Mouse (Mus musculus) brown adipose tissue, adult 24 weeks (tissue): ENCODE data around the gene Fam53b. TPM values are rescaled to one million over a fixed set of nuclear protein-coding genes. Genes with fewer than 3 reads are reported as not detected.

Experiments
- H3K27ac ChIP-seq: fragments of 200-500 bp; replicated peaks from 2 replicates; pipeline ENCODE4 v1.5.1; 2012; ENCODE audit warnings: low read depth, mild to moderate bottlenecking, low read length
- H3K4me1 ChIP-seq: fragments of 200-500 bp; 2 replicates; pipeline ENCODE4 v1.6.1; 2012; ENCODE audit warnings: low read length, mixed read lengths; ENCODE audit not compliant: control insufficient read depth, insufficient read depth, insufficient read length
- H3K4me3 ChIP-seq: fragments of 200-500 bp; 2 replicates; pipeline ENCODE4 v1.5.1; 2012; ENCODE audit warnings: low read depth, mild to moderate bottlenecking, low read length, moderate library complexity; ENCODE audit not compliant: insufficient read depth
- polyA plus RNA-seq: library from polyadenylated mRNA; stranded (reverse); fragments of >200 nt; gene quantifications from 2 replicates; pipeline ENCODE4 v1.2.4, GENCODE M21; 2012; ENCODE audit not compliant: missing spikeins, insufficient read depth, insufficient read length

The Fam53b gene
- polyA plus RNA-seq, 1 experiment = 44.1 TPM

DNA sequence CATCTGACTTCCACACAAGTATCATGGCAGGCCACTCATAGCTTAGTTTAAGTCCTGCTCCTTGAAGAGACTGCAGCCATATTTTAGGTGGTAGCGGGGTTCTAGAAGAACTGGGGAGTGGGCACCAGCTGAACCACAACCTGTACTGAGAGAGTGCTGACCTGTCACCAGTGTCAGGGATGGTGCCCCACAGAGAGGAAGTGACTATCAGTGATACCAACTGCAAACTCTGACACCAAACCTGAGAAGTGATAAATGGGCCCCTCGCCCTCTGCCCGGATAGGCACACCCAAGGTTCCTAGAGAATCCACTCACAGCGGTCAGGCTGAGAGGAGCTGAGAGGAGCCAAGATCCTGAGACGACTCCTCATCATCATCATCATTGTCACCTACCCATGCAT, 8.7 kb downstream of the Fam53b start:
- H3K4me3 ChIP-seq = no peak overlapping the region
- H3K27ac ChIP-seq = peak overlapping the region; percentile 94
- H3K4me1 ChIP-seq = peaks cover 88% of the 10 kb centered on the region

DNA sequence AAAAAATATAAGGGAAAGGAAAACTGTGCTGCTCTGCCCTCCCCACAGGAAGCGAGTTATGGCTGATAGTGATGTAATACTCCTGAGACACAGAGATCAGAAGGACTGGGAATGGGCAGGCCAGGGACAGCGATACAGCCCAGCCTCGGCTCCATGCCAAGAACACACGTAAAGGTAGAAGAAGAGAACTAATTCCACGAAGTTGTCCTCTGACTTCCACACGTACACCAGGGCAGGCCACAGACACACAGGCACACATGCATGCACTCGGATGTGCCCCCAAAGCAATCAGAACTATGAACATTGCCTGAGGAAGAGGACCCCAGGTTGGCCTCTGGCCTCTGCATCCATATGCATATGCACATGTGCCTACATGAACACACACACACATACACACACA, 9.2 kb downstream of the Fam53b start:
- H3K4me3 ChIP-seq = no peak overlapping the region

DNA sequence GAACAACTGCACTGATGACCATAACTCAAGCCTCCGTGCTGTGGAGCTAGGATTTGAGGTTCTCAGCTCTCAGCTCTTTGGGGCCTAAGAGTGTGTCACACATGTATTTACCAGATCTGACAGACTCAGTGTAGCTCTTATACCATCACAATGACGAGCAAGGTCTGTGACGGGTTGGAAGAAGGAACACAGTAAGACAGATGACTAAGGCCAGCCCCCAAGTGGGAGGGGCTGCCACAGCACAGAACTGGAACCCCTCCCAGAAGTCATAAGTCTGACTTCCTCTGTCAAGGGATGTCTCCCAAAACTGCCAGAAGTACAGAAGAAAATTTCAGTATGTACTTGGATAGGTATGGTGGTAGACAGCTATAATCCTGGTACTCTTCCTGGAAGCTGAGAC, 9.7 kb downstream of the Fam53b start:
- Histone ChIP-seq H3K4me3 (no peak overlapping the region), H3K27ac (peak overlapping the region; percentile 94), H3K4me1 (peaks cover 90% of the 10 kb centered on the region)

More for the DNA sequence above, 9.2 kb downstream of the Fam53b start:
- Histone ChIP-seq H3K27ac (peak overlapping the region; percentile 94), H3K4me1 (peaks cover 88% of the 10 kb centered on the region)

DNA sequence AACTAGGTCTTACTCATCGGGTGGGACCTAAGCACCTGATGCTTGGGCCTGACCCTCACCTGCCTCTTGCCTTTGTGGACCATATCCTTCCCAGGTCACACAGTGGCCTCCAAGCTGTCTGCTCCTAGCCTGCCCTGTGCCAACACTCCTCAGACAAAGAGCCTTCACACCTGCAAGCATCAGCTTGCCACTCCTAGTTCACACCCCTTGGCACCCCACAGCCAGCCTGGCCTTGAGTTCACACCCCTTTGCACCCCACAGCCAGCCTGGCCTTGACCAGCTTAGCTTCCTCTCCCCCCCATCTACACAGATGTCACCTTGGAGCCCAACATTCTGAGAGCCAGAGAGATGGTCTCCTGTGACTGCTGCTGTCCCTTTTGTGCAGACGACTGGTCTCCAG, 10.3 kb downstream of the Fam53b start:
- peak overlapping the region; percentile 94 for H3K27ac ChIP-seq
- no peak overlapping the region for H3K4me3 ChIP-seq
- peaks cover 91% of the 10 kb centered on the region for H3K4me1 ChIP-seq

DNA sequence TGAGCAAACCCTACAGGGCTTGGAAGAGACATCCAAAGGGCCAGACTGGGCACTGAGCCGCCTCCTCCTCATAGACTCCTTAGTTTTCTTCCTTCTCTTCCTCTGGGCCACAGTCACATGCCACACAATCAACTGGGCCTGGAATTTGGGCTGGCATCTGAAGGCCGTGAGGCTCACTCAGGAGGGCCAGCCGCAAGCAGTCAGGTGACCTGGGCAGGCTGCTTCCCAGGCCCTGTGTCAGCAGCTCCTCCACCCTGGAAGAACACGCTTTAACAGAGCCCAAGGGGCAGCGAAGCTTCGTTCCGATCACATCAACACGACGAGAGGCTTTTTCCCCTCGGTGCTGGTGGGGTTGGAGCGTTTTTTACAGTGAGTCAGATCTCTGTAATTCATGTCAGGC, 11.0 kb downstream of the Fam53b start:
- Histone ChIP-seq H3K4me1 (peaks cover 95% of the 10 kb centered on the region), H3K27ac (peak overlapping the region; percentile 94), H3K4me3 (no peak overlapping the region)

DNA sequence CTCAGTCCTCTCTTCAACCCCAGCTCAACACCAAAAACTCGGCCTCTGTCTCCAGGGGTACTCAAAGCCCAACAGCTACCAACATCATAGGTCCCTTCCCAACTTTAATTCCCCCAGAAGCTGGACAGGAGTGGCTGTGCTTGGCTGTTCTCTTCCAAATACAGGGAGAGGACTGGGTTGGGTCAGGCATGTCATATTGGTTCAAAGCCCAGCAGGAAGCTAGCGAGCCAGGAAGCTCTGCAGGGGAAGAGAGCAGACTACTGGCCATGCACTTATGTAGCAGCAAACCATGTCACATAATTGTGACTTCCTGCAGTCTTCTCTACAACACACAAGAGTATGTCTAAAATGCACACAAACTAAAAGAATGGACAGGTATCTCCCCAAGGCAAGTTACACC, 11.6 kb downstream of the Fam53b start:
- H3K4me1 ChIP-seq = peaks cover 94% of the 10 kb centered on the region
- H3K4me3 ChIP-seq = no peak overlapping the region
- peak overlapping the region; percentile 94 for H3K27ac ChIP-seq

DNA sequence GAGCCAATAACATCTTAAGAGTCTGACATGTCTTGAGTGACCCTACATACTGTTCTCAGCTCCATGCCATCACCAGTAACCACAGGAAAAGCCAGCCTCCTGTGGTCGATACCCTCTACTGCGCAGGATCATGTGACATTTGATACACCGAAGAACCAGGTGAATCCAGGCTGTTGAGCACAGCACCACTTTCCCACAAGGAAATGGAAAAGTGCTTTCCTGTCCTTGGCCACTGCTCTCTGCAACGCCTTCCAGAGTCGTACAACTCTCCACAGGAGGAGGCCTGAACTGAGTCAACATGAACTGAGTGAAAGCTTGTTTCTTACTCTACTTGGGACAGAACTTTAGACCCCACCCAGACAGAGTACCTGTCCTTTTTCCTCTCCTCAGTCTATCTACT, 12.2 kb downstream of the Fam53b start:
- Histone ChIP-seq H3K4me1 (peaks cover 90% of the 10 kb centered on the region), H3K27ac (peak overlapping the region; percentile 94), H3K4me3 (no peak overlapping the region)

DNA sequence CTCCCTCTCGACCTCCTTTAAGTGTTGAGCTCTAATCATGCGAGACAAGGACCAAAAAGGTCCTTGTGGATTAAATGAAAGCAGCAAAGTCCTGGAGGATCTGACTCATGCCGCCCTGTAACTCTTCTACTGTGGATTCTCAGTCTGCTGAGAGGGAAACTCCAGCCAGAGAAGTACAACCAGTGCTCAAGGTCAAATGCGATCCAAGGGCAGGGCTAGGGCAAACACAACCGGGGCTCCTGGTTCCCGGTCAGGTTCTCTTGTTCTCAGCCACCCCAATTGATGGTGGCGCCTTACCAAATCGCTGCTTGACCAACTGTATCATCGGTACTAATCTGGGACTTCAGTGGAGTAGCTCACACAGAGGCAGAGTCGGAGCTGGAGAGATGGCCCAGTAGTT, 12.8 kb downstream of the Fam53b start:
- Histone ChIP-seq H3K27ac (peak overlapping the region; percentile 94), H3K4me3 (no peak overlapping the region), H3K4me1 (peaks cover 85% of the 10 kb centered on the region)

DNA sequence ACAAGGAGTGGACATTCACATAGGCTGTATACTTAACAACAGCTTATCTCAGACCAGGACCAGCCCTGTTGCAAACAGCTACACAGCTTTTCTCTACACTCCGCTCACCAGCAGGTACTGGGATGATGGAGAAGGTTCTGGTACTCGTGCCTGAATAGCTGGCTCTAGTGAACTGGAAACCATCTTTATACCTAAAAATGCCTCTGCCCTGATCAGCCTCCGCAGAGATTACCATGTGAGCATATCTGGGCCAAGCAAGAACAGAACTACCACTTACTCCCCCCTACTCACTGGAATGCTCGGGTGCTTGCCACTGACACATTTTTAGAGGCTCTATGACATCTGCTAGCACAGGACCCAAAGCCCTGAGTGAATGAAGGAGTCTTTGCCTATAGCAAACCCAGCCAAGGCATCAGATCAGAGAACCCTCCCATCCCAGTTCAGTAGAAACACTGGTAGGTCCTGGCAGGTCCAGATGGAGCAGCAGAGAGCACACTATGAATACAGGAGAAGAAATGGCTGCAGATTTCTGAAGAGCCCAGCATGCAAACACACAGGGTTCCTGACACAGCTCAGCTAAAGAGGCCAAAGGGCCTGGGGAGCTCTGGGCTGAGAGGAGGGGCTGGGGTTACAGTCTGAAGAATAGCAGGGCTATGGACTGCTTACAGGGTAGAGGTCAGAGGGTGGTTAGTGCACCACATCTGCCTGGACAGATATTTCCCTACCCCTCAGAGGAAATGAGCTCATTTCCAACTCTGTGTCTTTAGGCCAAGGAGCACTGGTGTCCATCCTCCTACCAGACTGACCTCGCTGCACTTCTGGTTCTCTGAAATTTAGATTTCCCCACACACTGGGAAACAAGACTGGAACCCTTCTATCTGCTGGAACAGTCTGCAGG, 14.3 kb downstream of the Fam53b start:
- Histone ChIP-seq H3K27ac (peak overlapping the region; percentile 95), H3K4me1 (peaks cover 71% of the 10 kb centered on the region)

DNA sequence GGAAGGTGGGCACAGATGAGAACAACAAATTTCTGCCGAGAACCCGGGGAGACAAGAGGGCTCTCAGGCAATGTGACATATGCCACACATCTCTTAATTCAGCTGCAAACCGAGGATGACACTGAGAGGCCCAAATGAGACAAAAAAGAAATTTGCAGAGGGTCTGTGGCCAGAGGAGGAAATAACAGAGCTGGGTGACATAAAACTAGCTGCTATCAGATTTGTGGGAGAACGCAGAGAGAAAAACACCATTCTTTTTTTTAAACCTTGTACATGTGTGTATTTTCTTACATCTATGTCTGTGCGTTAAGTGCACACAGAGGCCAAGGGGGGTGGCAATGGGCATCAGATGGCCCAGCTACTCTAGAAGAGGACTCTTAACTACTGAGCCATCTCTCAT, 18.5 kb downstream of the Fam53b start:
- no peak overlapping the region for H3K4me3 ChIP-seq
- 0 out of 2 replicates have a peak overlapping the region, but pooled peaks have one; percentile 6 for H3K27ac ChIP-seq
- H3K4me1 ChIP-seq = peaks cover 67% of the 10 kb centered on the region

More for the DNA sequence above, 14.3 kb downstream of the Fam53b start:
- H3K4me3 ChIP-seq = no peak overlapping the region

DNA sequence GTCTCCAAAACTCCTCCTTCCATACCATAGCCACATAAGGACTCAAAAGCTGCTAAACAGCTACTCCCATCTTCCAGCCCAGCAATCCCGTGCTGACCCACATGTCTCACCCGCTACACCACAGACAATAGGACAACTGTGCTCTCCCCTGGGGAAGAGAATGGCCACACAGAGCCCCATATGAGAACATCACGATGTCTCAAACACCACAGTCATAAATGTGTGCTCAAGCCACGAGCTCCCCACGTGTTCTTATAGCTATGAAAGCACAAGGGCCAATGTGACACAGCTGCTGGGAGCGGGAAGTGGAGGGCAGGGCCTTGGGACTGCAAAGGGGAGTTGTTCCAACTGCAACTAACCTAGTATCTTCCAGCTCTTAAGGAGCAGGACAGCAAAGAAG, 20.2 kb downstream of the Fam53b start:
- Histone ChIP-seq H3K27ac (peak overlapping the region; percentile 55), H3K4me3 (no peak overlapping the region), H3K4me1 (peaks cover 67% of the 10 kb centered on the region)

DNA sequence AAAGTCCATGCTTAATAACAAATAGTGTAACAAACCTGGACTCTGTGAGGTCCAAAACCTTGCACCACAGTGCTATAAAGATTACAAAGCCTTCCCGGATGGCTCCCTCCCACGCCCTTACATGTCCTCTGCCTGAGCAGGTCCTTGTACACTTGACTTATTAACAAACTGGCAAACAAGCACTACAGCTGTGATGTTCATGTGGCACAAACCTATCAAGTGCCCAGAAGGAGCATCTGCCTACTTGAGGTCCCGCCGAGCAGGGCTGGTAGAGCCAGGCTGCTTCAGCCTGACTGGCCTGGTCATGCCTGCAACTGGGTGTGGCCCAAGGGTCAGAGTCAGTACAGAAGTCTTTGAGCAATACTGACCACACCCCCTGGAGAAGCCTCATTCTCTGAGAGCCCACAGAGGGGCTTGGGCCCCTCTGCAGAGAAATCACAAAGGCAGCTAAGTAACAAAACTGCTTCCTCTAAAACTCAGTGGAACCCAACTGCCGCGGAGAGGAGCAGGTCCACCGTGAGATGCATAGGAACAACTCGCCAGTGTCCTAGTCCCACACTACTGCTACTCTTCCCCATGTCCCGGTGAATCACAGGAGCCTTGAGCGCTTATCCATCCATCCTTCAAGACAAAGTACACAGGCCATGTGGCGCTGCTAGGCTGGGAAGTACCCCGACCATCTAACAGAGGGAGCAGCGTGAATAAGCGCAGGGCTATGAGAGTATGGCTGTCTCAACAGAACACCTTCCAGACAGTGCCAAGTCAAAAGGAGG, 23.1 kb downstream of the Fam53b start:
- Histone ChIP-seq H3K4me1 (peaks cover 72% of the 10 kb centered on the region), H3K27ac (peak overlapping the region; percentile 52), H3K4me3 (no peak overlapping the region)

DNA sequence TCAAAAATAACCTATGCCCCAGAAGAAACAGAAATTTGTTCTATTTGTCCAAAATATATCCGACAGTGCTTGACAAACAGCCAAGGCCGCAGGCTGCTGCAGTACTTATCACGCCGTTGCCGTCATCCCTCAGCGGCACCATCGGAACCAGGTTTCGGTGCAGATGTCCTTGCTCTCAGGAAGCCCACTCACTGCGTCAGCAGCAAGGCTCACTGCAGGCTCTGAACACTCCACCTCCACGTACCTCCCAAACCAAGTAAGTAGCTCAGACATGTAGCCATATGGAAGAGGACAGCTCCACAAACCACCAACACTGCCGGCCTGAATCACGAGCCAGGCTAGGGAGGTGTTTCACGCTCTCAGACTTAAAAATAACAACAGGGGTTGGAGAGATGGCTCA, 24.9 kb downstream of the Fam53b start:
- H3K27ac ChIP-seq = peak overlapping the region; percentile 89
- no peak overlapping the region for H3K4me3 ChIP-seq
- peaks cover 78% of the 10 kb centered on the region for H3K4me1 ChIP-seq

DNA sequence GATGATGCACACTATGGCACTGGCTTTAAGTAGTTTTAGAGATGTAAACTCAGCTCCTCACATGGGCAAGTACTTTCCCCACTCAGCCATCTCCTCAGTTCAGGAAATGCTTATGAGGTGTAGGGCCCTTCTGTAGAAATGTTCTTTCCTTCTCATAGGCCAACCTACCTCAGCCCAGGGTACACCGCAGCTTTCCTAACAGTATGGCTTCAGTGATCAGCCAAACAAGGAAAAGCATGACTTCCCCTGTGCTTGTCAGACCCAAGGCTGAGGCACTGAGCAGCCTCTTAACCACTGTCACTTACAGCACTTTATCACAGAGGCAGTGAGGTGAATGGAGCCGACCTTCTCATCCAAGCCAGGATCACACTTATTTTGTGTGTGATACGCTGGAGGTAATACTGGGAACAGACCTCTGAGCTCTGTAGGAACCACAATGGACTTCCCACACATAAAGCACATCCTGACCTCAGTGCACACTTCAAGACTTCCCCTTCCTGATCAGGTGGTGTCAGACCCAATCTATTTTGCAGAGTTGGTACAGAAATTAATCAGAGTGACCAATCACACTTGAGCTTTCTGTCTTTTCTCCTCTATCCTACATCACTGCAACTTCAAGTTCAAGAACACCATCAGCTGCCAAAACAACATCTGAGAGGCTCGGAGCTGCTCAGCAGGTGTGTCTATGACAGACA, 26.0 kb downstream of the Fam53b start:
- H3K4me1 ChIP-seq = peaks cover 72% of the 10 kb centered on the region
- H3K27ac ChIP-seq = peak overlapping the region; percentile 96

DNA sequence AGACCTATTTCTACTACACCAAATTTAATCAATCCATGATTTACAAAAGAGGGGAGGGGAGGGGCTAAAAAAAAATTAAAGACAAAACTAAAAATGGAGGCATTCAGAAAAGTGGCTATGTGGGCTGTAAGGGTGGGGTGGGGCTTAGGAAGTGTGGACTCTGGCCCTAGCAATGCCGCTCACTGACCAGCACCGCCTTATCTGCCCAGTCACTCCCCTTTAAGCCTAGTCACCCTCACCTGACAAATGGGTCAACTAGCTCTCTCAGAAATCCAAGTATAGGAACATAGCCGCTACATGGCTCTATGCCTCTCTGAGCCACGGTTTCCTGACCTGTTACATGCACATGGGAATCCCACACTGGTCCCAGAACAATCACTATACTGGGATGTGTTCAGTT, 26.7 kb downstream of the Fam53b start:
- H3K4me1 ChIP-seq = peaks cover 68% of the 10 kb centered on the region
- peak overlapping the region; percentile 96 for H3K27ac ChIP-seq
- H3K4me3 ChIP-seq = no peak overlapping the region

More for the DNA sequence above, 26.0 kb downstream of the Fam53b start:
- no peak overlapping the region; the same call in 1 of the 2 replicates for H3K4me3 ChIP-seq
